Mouse (Mus musculus) heart, adult 2 months (tissue): Measurements from ENCODE around the gene Plekha1. TPM values are rescaled to one million over a fixed set of nuclear protein-coding genes. Genes with fewer than 3 reads are reported as not detected.
A peak's percentile ranks its signal among the peaks of the same experiment; 100 is the strongest.

Experiments
- DNase-seq, 2 experiments: peaks; one replicate each; pipeline ENCODE4 v3.0.0; 2021
- H3K27ac ChIP-seq: fragments of 200-600 bp; 2 replicates; pipeline ENCODE4 v1.8.1; 2022
- H3K27me3 ChIP-seq: fragments of 200-500 bp; 2 replicates; pipeline ENCODE4 v1.6.1; 2012; ENCODE audit warnings: mild to moderate bottlenecking, low read length, inconsistent platforms, mixed read lengths; ENCODE audit not compliant: control insufficient read depth, insufficient read depth
- H3K36me3 ChIP-seq: fragments of 200-500 bp; 2 replicates; pipeline ENCODE4 v1.6.1; 2012; ENCODE audit warnings: low read length, inconsistent platforms; ENCODE audit not compliant: control insufficient read depth, insufficient read depth
- H3K4me1 ChIP-seq: fragments of 200-500 bp; 2 replicates; pipeline ENCODE4 v1.6.1; 2011; ENCODE audit warnings: low read length; ENCODE audit not compliant: control insufficient read depth, insufficient read depth
- H3K4me3 ChIP-seq: fragments of 200-600 bp; 2 replicates; pipeline ENCODE4 v1.8.1; 2022
- H3K79me2 ChIP-seq: fragments of 200-500 bp; replicated peaks from 2 replicates; pipeline ENCODE4 v1.6.1; 2012; ENCODE audit warnings: mild to moderate bottlenecking, inconsistent platforms, low read length, moderate library complexity, mixed read lengths; ENCODE audit not compliant: control insufficient read depth, insufficient read depth
- H3K9ac ChIP-seq: fragments of 200-500 bp; 2 replicates; pipeline ENCODE4 v1.6.1; 2012; ENCODE audit warnings: low read depth, mild to moderate bottlenecking, control low read depth, inconsistent platforms, low read length, mixed read lengths
- CTCF ChIP-seq: fragments of 200-600 bp; IDR thresholded peaks from 2 replicates; pipeline ENCODE4 v1.8.1; 2022; ENCODE audit warnings: antibody characterized with exemption, mild to moderate bottlenecking, moderate library complexity
- EP300 ChIP-seq: fragments of 200-500 bp; IDR thresholded peaks from 2 replicates; pipeline ENCODE4 v1.6.1; 2011; ENCODE audit warnings: low read depth, low read length, control low read depth; ENCODE audit not compliant: insufficient read depth
- POLR2A ChIP-seq: fragments of 200-500 bp; IDR thresholded peaks from 2 replicates; pipeline ENCODE4 v1.6.1; 2011; ENCODE audit warnings: mild to moderate bottlenecking, low read depth, low read length, control low read depth; ENCODE audit not compliant: insufficient read depth
- whole genome bisulfite sequencing: fragments of 180-500 bp; shearing (Covaris S2); methylation state at CpG from one replicate; pipeline ENCODE4 v1.1.7; 2018; 5-methylcytosine and 5-hydroxymethylcytosine counted together
- intact Hi-C: fragments of 180-260 bp; cut with DNase I; formaldehyde crosslinking; loops from one replicate; pipeline ENCODE4 v1.15.1; 2025
- polyA plus RNA-seq: library from polyadenylated mRNA; depleted of rRNA; stranded (reverse); fragments of >200 nt; gene quantifications from 2 replicates; pipeline ENCODE4 v1.2.3, GENCODE M21; 2012
- total RNA-seq, 2 experiments: library from RNA; stranded (reverse); gene quantifications; 2 replicates each; pipeline ENCODE4 v1.2.3; 2021

Gene Plekha1
- total and polyA plus RNA-seq, 3 experiments: 33.3 to 41.3 (median 40.0) TPM

- peak overlapping the region; percentile 63 for H3K27ac ChIP-seq
- TF ChIP-seq EP300: no peak
- no peak for TF ChIP-seq POLR2A
- TF ChIP-seq CTCF: no peak
- no peak overlapping the region for H3K4me3 ChIP-seq
- peak; percentile 34 to 44 for DNase-seq
- H3K79me2 ChIP-seq: no peaks in the 10 kb centered on the region; the same call in 1 of the 2 replicates
- peaks cover 2% of the 10 kb centered on the region for H3K4me1 ChIP-seq
- peaks cover 32% of the 10 kb centered on the region for H3K36me3 ChIP-seq
- H3K27me3 ChIP-seq: no peaks in the 10 kb centered on the region
- WGBS: 25% methylated on average over 3 of the region's 3 CpGs
- no peak overlapping the region for H3K9ac ChIP-seq
- intact Hi-C loops: no loop called here
Measured at GRCm38 (mm10) chr7:130887946-130888345, 22.4 kb downstream of the Plekha1 start.

DNA sequence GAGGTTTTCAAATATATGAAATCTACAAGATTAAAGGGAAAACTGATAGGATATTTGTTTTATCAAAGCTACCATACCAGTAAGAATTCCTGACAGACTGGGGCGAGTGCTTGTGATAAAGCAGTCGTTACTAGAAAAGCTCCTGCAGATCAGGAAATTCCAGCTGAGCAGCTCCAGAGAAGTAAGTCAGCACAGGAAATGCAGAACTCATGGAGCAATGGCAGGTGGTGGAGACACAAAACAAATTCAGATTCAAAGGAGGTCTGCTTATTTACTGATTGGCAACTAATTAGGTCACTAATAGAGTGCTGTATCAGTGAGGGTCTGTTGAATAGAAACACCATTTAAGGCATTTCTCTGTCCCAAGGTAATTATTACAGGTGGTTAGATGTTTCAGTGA lies 25.3 kb downstream of the Plekha1 start:
- DNase-seq: no peak
- Histone ChIP-seq H3K79me2 (no peaks in the 10 kb centered on the region; the same call in 1 of the 2 replicates), H3K4me3 (no peak overlapping the region), H3K27ac (no peak overlapping the region), H3K27me3 (no peaks in the 10 kb centered on the region), H3K9ac (no peak overlapping the region), H3K36me3 (peaks cover 22% of the 10 kb centered on the region), H3K4me1 (peaks cover 1% of the 10 kb centered on the region)
- 17% methylated on average over 2 of the region's 2 CpGs for WGBS
- TF ChIP-seq EP300 (no peak), CTCF (no peak), POLR2A (no peak)
- intact Hi-C loops: loop anchor here (2.0 kb wide), 2 partner anchors 14 to 24 kb away; no protein-coding TSS in a partner anchor

GRCm38 (mm10) chr7:130892973-130893372 lies 27.4 kb downstream of the Plekha1 start:
- 58% methylated on average over 6 of the region's 6 CpGs for WGBS
- H3K79me2 ChIP-seq: no peaks in the 10 kb centered on the region; the same call in 1 of the 2 replicates
- peak overlapping the region; percentile 55 for H3K27ac ChIP-seq
- peaks cover 16% of the 10 kb centered on the region for H3K36me3 ChIP-seq
- intact Hi-C loops: no loop called here
- DNase-seq: peak; percentile 38 to 48
- no peak overlapping the region for H3K9ac ChIP-seq
- no peak overlapping the region for H3K4me3 ChIP-seq
- H3K4me1 ChIP-seq: no peaks in the 10 kb centered on the region; the same call in none of the 2 replicates
- H3K27me3 ChIP-seq: no peaks in the 10 kb centered on the region
- no peak for TF ChIP-seq EP300
- no peak for TF ChIP-seq POLR2A
- TF ChIP-seq CTCF: no peak

GRCm38 (mm10) chr7:130894931-130895617 lies 29.5 kb downstream of the Plekha1 start:
- no peak for TF ChIP-seq CTCF
- TF ChIP-seq EP300: no peak
- no peak for TF ChIP-seq POLR2A
- Histone ChIP-seq H3K9ac (no peak overlapping the region), H3K36me3 (peaks cover 10% of the 10 kb centered on the region), H3K79me2 (no peaks in the 10 kb centered on the region), H3K27ac (no peak overlapping the region), H3K4me3 (no peak overlapping the region), H3K4me1 (no peaks in the 10 kb centered on the region; the same call in 1 of the 2 replicates), H3K27me3 (no peaks in the 10 kb centered on the region)
- 90% methylated on average over 9 of the region's 9 CpGs for WGBS
- no peak for DNase-seq
- intact Hi-C loops: no loop called here

GRCm38 (mm10) chr7:130895618-130895945 lies 30.0 kb downstream of the Plekha1 start:
- intact Hi-C loops: no loop called here
- H3K79me2 ChIP-seq: no peaks in the 10 kb centered on the region
- no peak overlapping the region for H3K9ac ChIP-seq
- H3K27me3 ChIP-seq: no peaks in the 10 kb centered on the region
- no peak overlapping the region for H3K4me3 ChIP-seq
- TF ChIP-seq POLR2A (no peak), CTCF (no peak), EP300 (no peak)
- no peak overlapping the region for H3K27ac ChIP-seq
- peaks cover 9% of the 10 kb centered on the region for H3K36me3 ChIP-seq
- no peak for DNase-seq
- no peaks in the 10 kb centered on the region; the same call in 1 of the 2 replicates for H3K4me1 ChIP-seq
- WGBS: 96% methylated on average over 2 of the region's 2 CpGs

DNA sequence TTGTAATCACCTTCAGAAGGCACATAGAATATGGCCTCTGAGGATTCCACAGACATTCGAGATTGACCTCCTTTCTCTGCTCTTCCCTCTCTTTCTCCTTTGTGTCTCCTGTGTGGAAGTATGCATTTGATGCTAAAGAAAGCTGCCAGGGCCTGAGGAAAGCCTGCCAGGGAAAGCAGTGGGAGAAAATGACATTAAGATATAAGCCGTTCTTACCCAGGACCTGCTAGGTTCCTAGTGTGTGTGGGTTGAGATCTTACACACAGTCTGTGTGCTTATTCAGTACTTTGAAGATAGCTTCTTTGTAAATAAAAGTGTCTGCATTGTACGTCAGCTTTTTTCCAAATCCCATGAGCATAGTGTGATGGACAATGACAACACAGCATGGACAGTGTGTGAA lies 30.5 kb downstream of the Plekha1 start:
- 76% methylated on average over 3 of the region's 3 CpGs for WGBS
- peaks cover 6% of the 10 kb centered on the region for H3K36me3 ChIP-seq
- intact Hi-C loops: no loop called here

More for the DNA sequence above, 30.5 kb downstream of the Plekha1 start:
- Histone ChIP-seq H3K9ac (no peak overlapping the region), H3K4me1 (no peaks in the 10 kb centered on the region; the same call in 1 of the 2 replicates), H3K27me3 (no peaks in the 10 kb centered on the region), H3K27ac (no peak overlapping the region), H3K79me2 (no peaks in the 10 kb centered on the region), H3K4me3 (no peak overlapping the region)
- no peak for DNase-seq
- no peak for TF ChIP-seq EP300
- no peak for TF ChIP-seq POLR2A
- TF ChIP-seq CTCF: no peak
